Mouse (Mus musculus): ENCODE data around the gene Bhlhb9.
A peak's percentile ranks its signal among the peaks of the same experiment; 100 is the strongest.

DNA sequence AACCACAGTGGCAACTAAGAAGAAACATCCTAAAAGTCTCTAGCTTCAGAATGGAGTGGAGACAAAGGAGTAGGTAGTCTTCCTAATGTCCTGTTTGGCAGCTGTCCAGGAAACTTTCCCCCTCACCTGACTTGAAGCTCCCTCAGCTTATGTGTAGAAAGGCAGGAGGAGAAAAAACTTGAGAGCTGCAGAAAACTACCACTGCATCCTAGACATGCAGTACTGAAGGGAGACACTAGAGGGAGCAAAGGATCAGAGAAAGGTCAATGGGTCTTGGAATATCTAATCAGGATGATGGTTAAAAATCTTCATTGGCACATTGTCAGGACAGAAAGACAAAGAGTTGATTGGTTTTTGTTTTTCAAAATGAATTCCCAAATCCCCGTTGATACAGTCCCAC, 8.4 kb downstream of the Bhlhb9 start:
- TF ChIP-seq CTCF (IDR thresholded peaks at IDR 0.05; ENCODE audit: low read depth) (peak; percentile 81), EP300 (optimal IDR thresholded peaks at IDR 0.05) (no peak)

Data from stomach, postnatal 0 days (tissue).